Mouse (Mus musculus) testis, adult 2 months (tissue): Measurements from ENCODE around the gene Tatdn2.

ENCODE experiments used
- CTCF ChIP-seq: fragments of 200-500 bp; IDR thresholded peaks from 2 replicates; pipeline ENCODE4 v1.5.1; 2012; ENCODE audit warnings: low read depth, mild to moderate bottlenecking, inconsistent platforms, low read length, moderate library complexity; ENCODE audit not compliant: control insufficient read depth, insufficient read depth, insufficient replicate concordance
- POLR2A ChIP-seq: fragments of 200-500 bp; IDR thresholded peaks from 2 replicates; pipeline ENCODE4 v1.6.1; 2012; ENCODE audit warnings: low read depth, mild to moderate bottlenecking, inconsistent platforms, low read length, moderate library complexity; ENCODE audit not compliant: control insufficient read depth

DNA sequence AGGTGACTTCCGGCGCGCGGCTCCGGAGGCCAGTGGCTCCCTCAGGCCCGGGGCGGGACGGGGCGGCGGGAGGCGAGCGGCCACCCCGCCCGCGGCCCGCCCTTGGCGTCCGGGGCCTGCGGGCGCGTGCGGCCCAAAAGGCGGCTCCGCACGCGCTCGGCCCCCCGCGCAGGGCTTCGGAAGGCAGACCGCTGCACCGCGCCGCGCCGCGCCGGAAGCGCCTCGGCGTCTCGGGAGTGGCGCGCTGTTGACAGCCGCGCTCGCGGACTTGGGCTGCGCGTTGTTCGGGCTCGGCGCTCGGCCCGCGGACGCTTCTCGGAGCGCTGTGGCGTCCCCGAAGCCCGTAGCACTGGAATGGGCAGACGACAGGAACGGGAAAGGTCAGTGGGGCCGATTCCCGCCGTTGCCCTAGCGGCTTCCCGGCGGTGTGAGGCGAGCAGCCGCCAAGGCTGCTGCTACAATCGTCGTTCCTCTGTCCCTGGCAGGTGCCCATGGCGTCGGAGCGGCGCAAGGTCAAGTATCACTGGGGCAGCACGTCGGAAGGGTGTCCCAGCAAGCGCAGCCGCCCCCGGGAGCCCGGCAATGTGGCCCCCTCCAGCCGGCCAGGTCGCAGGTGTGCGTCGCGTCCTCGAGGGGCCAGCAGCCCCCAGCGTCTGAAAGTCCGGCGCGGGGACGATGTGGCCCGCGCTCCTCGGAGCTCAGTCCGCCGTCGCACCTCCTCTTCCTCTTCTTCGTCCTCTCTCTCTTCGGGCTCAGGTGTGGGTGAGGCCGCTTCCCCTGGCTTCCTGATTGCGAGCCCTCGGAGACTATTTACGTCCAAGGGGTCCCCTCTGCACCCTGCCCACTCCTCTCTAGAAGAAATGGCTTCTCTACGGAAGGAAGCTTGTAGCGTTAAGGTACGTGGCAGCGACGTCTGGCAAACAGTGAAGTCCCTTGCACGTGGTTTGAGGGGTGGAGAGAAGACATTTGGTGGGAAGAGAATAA, 664 bp downstream of the Tatdn2 start:
- TF ChIP-seq CTCF (no peak), POLR2A (no peak; the same call in 1 of the 2 replicates)
